Mouse (Mus musculus): Measurements from ENCODE around the gene Cd72.

The Cd72 gene

GRCm38 (mm10) chr4:43478534-43478858 is 24.1 kb upstream of the Cd72 start:
- DNase-seq (ENCODE audit: low spot score) = no peak

- DNase-seq (ENCODE audit: low spot score) = peak; percentile 90
Observed at GRCm38 (mm10) chr4:43477857-43478533, 23.6 kb upstream of the Cd72 start.

GRCm38 (mm10) chr4:43476604-43477003 is 22.2 kb upstream of the Cd72 start:
- no peak for DNase-seq (ENCODE audit: low spot score)

GRCm38 (mm10) chr4:43473636-43474035 is 19.2 kb upstream of the Cd72 start:
- DNase-seq (ENCODE audit: low spot score) = no peak

- DNase-seq (ENCODE audit: low spot score) = no peak
Observed at GRCm38 (mm10) chr4:43470301-43470700, 15.9 kb upstream of the Cd72 start.

GRCm38 (mm10) chr4:43466872-43467271 is 12.4 kb upstream of the Cd72 start:
- no peak for DNase-seq (ENCODE audit: low spot score)

GRCm38 (mm10) chr4:43465935-43466334 is 11.5 kb upstream of the Cd72 start:
- no peak for DNase-seq (ENCODE audit: low spot score)

GRCm38 (mm10) chr4:43463102-43463501 is 8.7 kb upstream of the Cd72 start:
- DNase-seq (ENCODE audit: low spot score) = no peak

GRCm38 (mm10) chr4:43457124-43457523 is 2.7 kb upstream of the Cd72 start:
- no peak for DNase-seq (ENCODE audit: low spot score)

GRCm38 (mm10) chr4:43456470-43456869 is 2.0 kb upstream of the Cd72 start:
- no peak for DNase-seq (ENCODE audit: low spot score)

- no peak for DNase-seq (ENCODE audit: low spot score)
Observed at GRCm38 (mm10) chr4:43453413-43453812, 1.0 kb downstream of the Cd72 start.

- DNase-seq (ENCODE audit: low spot score) = no peak
Observed at GRCm38 (mm10) chr4:43452315-43452714, 2.1 kb downstream of the Cd72 start.

- no peak for DNase-seq (ENCODE audit: low spot score)
Observed at GRCm38 (mm10) chr4:43448554-43448953, 5.9 kb downstream of the Cd72 start.

- DNase-seq (ENCODE audit: low spot score) = peak; percentile 60
Observed at GRCm38 (mm10) chr4:43447251-43447650, 7.2 kb downstream of the Cd72 start.

- DNase-seq (ENCODE audit: low spot score) = peak; percentile 73
Observed at GRCm38 (mm10) chr4:43443511-43443910, 10.9 kb downstream of the Cd72 start.

- DNase-seq (ENCODE audit: low spot score) = peak; percentile 87
Observed at GRCm38 (mm10) chr4:43442456-43443361, 11.7 kb downstream of the Cd72 start.

- peak; percentile 99 for DNase-seq (ENCODE audit: low spot score)
Observed at GRCm38 (mm10) chr4:43442044-43442443, 12.4 kb downstream of the Cd72 start.

GRCm38 (mm10) chr4:43441639-43442038 is 12.8 kb downstream of the Cd72 start, which contains the start of gene Tesk1:
Tesk1 (plus strand) TSS chr4:43441939.
- no peak for DNase-seq (ENCODE audit: low spot score)

- DNase-seq (ENCODE audit: low spot score) = no peak
Observed at GRCm38 (mm10) chr4:43432832-43433231, 21.6 kb downstream of the Cd72 start.

- DNase-seq (ENCODE audit: low spot score) = peak; percentile 91
Observed at GRCm38 (mm10) chr4:43431690-43432089, 22.7 kb downstream of the Cd72 start.

- DNase-seq (ENCODE audit: low spot score) = no peak
Observed at GRCm38 (mm10) chr4:43428946-43429345, 25.5 kb downstream of the Cd72 start, which contains the start of gene Fam166b. Fam166b (minus strand) TSS chr4:43429134.

- DNase-seq (ENCODE audit: low spot score) = no peak
Observed at GRCm38 (mm10) chr4:43428180-43428861, 26.1 kb downstream of the Cd72 start.
